Mouse (Mus musculus): Measurements from ENCODE around the gene Nup188.

Nup188 gene

DNA sequence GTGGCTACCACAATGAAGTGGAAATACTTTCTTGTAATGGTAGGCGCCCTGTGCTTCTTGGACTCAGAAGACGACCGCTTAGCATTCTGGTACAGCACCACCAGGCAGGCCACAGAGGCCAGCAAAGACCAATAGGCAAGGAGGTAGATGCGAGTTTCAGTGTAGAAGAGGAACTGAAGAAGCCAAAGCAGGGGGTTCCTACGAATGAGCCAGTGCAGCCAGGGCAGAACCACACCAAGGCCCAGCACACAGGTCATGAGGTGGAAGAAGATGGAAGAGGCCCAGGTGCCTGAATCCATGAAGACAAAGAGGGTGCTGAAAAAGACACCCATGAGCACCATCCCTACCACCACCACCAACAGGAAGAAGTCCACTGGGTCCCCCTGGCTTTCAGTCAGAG lies 1.2 kb upstream of the Nup188 start:
- DNase-seq (ENCODE audit: low spot score), result no peak

DNA sequence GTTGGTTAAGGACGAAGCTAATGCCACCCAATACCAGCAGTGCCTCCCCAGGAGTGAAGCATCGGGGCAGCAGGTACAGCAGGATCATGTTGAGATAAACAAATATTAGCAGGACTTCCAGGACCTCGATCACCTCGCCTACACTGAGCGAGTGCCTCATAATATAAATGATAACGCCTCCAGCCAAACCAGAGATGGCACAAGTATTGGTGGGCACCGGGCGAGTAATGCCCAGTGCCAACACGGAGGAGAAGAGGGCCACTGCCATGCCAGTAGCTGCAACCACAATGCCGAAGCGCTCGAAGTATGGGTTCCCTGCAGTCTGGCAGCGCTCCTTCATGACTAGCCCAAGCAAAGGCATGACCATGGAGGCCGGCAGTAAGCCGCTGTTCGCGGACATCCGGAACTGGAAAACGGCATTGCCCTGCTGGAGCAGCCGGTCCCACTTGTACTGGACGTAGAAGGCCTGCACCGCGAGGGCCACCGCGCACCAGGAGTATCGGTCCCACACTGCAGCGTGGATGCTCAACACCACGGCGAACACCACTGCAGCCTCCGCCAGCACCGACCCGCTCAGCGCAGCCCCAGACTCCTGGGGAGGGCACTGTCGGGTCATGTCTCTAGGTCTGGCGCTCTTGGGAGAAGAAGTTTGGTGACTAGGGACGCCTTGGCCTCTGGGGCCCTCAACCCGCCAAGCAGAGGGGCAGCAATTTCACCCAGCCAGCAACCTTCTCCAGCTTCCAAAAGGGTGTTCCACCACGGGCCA lies 598 bp upstream of the Nup188 start:
- no peak for DNase-seq (ENCODE audit: low spot score)

DNA sequence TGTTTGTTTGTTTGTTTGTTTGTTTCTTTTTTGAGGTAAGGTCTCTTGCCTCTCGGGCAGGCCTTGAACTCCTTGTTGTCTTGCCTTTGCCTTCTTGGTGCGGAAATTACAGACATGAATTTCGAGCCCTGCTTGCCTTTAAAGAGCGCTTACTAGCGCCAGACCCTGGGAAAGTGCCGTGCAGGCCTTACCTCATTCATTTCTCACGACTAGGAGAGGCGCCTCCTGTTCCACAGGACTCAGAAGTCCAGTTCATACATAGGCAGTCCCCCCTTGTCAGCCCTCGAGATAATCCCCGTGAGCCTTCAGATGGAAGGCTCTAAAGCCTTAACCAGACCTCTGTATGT lies 803 bp downstream of the Nup188 start:
- DNase-seq (ENCODE audit: low spot score), result peak; percentile 22

DNA sequence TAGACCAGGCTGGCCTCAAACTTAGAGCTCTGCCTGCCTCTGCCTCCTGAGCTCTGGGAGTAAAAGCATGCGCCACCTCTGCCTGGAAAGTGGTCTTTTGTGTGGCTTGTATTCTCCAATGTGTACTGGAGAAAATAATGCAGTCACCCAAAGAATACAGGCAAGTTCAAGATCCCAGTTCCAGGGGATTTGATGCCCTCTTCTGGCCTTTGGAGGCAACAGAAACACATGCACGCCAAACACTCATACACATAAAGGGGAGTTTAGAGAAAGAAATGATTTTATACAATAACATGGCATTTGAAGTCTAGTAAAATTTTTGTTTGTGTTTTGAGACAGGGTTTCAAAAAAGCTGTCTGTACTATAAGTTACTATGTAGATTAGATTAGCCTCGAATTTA lies 13.3 kb downstream of the Nup188 start:
- DNase-seq (ENCODE audit: low spot score), result no peak

DNA sequence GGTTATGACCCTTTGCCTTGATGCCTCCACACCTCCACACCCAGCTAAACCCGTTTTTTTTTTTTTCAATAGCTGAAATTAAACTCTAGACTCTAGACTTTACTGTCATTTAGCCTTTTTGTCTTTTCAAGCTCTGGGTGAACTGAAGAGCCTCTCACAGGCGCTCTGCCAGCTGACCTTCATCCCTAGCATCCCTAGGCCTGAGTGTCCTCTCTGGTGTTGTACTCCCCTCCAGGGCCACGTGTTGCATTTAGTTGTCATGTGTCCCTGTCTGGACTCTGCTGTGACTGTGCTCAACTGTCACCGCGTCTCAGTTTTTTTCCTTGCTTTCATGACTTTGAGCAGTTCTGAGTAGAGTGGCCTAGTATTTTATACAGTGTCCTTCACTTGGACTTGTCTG lies 13.8 kb downstream of the Nup188 start:
- DNase-seq (ENCODE audit: low spot score), result no peak

DNA sequence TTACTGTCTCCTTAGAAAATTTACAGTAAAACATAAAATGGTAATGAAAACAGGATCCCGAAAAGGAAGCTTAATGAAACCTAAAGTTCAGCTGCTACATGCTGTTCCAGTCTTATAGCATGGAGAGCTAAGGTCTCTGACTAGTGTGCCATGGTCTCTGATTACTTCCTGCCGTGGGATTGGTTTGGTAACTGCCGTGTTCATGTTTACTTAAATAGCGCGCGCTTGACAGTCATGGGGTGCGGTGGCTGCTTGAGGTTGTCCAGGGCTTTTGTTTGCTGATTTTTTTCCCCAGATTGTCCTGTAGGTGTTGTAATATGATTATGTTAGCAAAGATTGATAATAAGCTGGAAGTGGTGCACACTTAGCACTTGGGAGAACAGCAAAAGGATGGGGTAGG lies 19.9 kb downstream of the Nup188 start:
- no peak for DNase-seq (ENCODE audit: low spot score)

DNA sequence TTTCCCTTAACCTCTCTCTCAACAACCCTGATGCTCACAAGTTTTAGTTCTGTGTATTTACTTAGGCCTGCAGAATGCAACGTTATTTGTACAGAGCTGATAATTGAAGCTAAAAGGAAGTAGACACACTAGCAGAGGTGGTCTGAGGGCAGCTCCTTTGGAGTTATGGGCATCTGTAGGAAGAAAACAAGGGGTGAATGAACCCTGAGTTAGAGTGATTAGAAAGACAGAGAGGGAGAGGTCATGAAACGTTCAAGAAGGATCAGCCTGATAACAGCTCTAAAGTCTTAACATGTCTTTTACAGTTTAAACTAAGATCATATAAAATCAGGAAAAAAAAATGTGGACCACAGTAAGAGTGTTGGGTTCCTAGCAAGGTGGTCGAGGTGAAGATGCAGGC lies 23.2 kb downstream of the Nup188 start:
- DNase-seq (ENCODE audit: low spot score), result no peak

DNA sequence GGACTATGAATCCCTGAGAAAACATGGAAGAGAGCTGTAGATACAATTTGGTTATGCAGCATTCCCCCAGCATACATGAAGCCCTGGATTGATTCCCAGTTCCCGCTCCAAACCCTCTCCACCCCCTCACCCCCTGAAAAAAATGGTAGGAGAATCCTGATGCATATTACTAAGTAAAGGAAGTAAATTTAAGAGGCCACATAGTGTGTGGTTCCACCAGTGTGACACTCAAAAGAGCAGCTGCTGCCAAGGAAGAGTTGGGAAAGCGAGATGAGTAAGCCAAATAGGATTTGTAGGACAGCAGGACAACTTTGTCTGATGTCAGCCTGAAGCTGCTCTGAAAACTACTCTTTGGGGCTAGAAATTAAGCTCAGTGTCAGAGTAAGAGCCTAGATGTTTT lies 25.3 kb downstream of the Nup188 start:
- DNase-seq (ENCODE audit: low spot score), result no peak

DNA sequence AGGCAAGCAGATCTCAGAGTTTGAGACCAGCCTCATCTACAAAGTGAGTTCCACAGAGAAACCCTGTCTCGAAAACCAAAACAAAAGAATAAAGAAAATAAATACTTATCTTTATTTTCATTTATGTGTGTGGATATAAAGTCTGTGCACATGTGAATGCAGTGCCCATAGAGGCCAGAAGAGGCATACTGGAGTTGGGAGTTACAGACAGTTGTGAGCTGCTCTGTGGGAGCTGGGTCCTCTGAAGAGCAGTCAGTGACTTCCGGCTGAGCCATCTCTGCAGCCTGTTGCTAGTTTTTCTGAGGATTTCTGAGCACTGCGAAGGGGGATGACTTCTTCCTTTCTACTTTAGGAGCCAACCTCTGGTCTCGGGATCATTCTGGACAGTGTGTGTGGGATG lies 29.9 kb downstream of the Nup188 start:
- DNase-seq (ENCODE audit: low spot score), result peak; percentile 3

DNA sequence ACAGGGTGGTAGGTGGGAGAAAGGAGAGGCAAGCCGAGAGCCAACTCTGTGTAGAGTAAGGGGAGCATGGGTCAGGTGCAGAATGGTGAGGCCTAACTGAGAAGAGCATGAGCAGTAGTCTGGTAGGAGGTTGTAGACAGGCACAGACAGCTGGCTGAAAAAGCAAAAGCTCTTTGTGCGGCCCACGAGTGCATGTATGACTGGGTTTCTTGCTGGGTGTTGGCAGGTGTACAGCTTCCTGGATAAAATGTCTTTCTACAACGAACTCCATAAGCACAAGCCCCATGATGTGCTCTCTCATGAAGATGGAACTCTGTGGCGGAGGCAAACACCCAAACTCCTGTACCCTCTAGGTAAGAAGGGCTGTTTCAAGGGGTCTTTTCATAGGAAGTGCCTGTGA lies 30.8 kb downstream of the Nup188 start:
- no peak for DNase-seq (ENCODE audit: low spot score)

DNA sequence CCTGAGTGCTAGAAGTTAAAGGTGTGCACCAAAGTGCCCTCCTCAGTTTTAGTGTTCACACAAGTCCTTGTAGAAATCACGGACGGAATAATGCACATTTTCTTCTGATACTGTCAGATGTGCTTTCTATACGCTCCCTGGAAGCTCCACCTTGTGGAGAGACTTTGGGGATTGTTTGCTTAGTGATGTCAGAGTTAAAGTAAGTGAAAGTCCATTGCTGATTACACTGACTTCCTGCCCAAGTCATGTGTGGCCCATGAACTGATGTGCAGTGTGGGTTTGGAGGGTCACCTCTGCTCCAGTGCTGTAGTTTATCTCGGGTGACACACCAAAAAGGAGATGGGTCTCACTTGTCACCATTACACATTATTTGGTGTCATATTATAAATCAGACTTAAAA lies 33.1 kb downstream of the Nup188 start:
- DNase-seq (ENCODE audit: low spot score), result no peak

DNA sequence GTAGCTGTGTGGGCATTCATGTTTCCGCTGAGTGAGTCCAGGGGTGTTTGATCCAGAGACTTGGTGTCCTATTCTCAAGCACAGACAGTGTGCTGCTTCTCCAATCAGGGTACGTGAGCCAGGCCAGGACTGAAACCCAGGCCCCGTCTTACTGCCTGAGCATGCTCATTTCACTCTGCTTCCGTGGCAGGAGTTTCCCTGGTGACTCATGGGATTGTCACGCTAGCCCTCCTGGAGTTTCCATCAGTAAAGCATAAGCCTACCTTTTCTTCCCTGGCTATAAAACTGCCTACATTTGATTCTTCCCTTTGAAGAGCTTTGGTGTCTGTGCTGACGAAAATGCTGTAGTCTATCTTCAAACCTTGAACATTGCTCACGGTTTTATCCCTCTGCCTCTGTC lies 36.9 kb downstream of the Nup188 start:
- DNase-seq (ENCODE audit: low spot score), result no peak

DNA sequence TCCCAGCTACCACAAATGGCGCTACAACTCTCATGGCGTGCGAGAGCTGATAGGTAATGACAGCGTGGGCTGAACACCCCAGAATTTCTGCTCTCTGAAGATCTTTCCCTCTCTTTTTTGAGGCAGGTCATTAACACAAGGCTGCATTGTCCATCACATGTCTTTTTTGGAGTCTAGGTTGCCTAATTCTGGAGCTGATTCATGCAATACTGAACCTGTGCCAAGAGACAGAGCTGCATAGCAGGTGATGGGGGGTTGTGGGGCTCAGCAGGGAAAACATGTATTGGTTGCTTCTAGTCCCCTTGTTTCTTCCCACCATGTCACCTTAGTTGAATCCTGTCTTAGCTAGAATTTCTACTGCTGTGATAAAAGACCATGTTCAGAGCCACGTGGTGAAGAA lies 39.1 kb downstream of the Nup188 start:
- DNase-seq (ENCODE audit: low spot score), result no peak

DNA sequence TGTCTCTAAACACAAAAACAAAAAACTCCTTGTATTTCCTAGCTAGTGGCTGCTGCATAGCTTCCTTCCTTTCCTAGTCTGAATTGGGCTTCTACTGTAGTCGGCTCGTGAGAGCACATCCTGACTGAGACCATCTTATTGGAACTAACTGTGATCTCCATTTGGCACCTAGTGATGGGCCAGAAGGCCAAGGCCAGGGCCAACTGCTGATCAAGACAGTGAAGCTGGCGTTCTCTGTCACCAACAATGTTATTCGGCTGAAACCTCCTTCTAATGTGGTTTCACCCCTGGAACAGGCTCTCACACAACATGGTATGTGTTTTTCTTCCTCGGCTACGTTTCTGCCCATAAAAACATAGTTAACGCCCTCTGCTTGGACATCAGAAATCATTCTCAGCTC lies 41.1 kb downstream of the Nup188 start:
- DNase-seq (ENCODE audit: low spot score), result no peak

DNA sequence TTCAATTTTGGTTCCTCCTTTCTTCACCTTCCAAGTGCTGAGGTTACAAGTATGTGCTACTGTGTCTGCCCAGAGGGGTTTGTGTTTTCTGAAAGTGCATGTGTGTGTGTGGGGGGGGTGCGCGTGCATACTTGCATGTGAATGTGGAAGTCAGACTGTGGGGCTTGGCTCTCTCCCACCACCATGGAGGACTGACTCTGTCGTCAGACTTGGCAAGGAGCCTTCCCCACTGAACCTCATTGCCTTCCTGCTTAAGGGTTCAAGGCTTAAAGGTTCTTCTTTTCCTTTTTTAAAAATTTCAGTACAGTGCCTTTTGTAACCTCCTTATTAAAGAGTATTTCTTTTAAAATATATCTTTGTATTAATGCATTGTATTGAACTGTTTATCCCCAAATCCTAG lies 42.6 kb downstream of the Nup188 start:
- no peak for DNase-seq (ENCODE audit: low spot score)

DNA sequence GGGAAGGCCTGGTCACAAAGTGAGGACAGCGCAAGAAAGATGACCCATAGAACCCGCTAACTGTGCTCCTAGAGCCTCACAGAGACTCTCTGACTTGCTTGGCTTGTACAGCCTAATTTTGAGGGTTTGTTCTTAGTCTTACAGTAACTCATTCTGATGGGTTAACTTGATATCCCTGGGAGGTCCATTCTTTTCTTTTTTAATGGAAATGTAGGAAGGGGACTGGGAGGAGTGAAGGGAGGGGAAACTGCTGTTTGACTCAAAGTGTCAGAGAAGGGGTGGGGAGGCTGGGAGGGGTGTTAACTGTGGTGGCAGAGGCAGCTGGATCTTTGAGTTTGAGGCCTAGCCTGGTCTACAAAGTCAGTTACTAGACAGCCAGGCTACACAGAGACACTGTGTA lies 49.1 kb downstream of the Nup188 start:
- no peak for DNase-seq (ENCODE audit: low spot score)

DNA sequence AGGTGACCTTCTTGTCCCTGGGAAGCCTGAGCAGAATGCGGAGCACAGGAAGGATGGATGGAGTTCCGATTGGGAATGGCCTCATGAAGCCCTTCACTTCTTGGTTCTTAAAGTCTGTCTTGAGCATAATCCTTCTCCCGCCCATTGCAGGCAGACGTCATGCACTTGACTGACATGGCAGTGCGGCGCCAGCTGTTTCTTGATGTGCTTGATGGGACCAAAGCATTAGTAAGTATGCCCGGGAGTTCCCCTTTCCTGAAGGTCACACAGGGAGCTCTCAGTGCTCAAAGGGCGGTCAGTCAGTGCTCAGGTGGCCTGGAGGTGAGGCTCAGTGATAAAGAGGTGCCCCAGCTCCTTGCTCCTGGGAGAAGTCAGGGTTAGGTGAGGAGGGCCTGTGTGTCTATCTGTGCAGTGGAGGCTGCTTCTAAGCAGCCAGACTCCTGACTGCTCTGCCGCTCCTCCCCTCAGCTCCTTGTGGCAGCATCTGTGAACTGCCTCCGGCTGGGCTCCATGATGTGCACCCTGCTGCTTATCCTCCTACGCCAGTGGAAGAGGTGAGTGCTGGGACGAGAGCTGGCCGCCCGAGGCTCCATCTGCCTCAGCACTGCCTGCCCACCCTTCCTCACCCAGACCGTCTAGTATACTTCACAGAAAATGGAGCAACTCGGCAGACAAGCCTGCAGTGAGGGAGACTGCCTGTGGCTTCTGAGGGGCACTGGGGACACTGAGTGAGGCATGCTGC lies 50.1 kb downstream of the Nup188 start:
- no peak for DNase-seq (ENCODE audit: low spot score)

DNA sequence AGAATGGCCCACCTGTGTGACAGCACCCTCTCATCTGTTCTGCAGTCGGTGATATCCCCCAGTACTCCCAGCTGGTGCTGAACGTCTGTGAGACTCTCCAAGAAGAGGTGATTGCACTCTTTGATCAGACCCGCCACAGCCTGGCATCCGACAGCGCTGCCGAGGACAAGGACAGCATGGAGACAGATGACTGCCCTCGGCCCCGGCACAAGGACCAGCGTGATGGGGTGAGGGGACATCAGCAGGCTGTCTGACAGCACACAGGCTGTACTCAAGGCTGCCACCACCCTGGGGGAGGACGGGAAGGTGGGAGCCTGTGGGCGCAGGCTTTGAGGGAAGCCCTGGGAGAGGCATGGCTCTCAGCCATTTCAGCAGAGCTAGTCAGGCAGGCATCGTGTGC lies 51.0 kb downstream of the Nup188 start:
- no peak for DNase-seq (ENCODE audit: low spot score)

DNA sequence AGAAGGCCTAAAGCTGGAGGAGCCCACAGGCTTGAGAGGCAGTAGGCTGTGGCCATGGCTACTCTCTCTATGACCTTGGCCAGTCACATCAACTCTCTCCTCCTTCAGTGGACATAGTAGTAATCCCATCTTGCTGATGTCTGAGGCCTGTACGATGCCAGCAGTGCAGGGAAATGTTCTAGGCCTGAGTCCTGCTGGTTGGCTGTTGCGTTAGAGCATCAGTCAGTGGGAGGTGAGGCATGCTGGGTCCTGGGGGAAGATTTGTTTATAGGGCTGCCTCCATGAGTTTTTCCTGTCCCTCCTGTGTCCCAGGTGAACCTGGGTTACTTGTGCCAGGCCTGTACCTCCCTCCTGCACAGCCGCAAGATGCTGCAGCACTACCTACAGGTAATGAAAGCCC lies 55.9 kb downstream of the Nup188 start:
- no peak for DNase-seq (ENCODE audit: low spot score)

DNA sequence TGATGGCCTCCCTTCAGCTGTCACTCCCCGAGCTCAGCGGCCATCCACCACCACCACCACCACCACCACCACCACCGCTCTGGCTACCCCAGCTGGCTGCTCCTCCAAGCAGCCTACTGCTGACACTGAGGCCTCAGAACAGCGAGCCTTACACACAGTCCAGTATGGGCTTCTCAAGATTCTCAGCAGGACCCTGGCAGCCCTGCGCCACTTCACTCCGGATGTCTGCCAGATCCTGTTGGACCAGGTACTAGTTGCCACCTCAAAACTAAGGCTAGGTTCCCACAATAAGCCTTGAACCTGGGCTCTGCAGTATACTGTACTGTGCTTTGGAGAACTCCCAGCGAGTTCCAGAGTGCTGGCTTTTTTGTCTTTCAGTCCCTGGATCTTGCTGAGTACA lies 56.3 kb downstream of the Nup188 start:
- DNase-seq (ENCODE audit: low spot score), result no peak

DNA sequence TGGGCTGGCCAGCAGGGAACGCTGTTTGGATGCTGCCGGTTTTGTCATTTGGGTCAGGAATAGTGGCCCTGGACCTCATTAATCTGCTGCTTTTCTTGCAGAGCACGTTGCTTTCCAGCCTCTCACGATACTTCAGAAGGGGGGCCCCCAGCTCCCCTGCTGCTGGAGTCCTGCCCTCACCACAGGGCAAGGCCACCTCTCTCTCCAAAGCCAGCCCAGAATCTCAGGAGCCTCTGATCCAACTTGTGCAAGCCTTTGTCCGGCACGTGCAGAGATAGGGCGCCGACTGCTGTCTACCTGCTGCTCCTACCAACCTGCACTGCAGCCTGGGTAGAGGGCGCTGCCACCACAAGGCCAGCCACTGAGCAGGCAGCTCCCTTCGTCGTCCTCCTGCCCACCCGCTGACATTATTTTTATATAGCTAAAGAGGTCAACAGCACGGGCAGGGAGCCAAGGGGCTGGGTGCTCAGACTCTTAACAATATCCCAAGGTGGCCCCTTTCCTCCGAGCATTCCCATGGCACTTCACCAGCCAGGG lies 57.5 kb downstream of the Nup188 start:
- no peak for DNase-seq (ENCODE audit: low spot score)

DNA sequence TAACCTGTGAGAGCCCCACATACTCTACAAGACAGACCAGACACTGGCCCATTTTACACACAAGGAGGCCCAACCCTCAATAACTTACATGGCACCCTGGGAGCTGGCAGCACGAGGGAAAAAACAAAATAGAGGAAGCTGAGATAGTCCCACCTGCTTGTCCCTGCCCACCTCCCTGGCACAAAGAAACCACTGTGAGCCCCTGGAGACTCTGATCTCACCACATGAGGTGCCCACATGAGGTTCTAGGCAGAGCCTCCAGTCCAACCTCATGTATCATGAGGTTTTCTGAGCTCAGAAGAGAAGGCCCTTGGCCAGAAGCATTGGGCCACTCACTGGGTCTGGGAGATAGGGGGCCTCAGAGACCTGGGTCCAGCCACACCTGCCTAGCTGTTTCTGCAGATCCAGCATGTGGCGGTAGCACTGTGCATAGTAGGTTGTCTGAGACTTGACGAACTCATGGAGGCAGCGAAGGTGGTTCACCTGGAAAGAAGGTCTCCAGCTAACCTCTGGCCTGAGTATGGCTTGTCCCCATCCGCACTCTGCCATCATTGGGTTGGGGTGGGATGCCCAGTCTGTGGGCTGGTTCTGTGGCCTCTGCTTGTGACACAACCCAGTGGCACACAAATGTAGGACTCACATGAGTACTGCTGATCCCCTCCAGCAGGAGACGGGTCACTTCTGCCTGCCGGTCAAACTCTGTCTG lies 59.9 kb downstream of the Nup188 start:
- no peak for DNase-seq (ENCODE audit: low spot score)

DNA sequence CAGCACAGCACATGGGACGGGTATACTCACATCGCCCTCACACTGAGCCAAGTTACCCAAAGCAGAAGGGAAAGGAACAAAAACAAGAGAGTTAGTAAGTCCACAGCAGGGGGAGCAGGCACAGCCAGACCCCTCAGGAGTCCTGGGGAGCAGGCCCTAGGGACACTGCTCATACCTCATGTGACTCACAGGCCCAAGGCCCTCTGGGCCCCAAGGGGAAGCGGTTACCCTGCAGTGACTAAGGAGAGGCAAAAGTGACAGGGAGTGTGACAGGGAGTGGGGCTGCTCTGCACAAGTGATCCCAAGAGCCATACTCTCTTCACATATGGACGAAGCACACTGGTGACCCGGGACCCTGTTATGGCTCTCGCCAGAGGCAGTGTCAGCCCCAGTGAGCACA lies 63.0 kb downstream of the Nup188 start:
- DNase-seq (ENCODE audit: low spot score), result no peak
